Mouse (Mus musculus) lung, postnatal 36 days (tissue): Measurements from ENCODE around the gene Scgb2b24.

Source experiments
- DNase-seq: peaks from one replicate; pipeline ENCODE4 v3.0.0; 2022; ENCODE audit warnings: mixed read lengths

Scgb2b24 gene

DNA sequence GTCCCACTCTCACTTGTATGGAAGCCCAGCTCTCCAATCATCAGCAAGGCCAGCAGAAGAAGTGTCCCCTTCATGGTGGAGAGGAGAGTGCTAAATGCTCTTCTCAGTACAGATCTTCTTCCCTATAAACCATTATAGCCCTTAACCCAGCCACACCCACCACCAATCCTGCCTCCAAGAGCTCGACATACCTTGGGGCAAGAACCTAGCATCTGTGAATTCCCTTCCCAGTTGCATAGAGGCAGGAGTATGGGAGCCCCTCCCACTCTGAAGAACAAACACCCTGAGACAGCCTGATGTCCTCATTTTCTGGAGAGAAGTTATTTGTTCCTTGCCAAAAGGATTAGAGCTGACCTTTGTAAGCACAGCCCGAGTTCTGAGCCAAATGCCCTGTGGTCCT is at the start of gene Scgb2b24:
TSS of gene Scgb2b24 (minus strand) at position 101 of the 400 bp plus-strand sequence.
- DNase-seq: no peak

DNA sequence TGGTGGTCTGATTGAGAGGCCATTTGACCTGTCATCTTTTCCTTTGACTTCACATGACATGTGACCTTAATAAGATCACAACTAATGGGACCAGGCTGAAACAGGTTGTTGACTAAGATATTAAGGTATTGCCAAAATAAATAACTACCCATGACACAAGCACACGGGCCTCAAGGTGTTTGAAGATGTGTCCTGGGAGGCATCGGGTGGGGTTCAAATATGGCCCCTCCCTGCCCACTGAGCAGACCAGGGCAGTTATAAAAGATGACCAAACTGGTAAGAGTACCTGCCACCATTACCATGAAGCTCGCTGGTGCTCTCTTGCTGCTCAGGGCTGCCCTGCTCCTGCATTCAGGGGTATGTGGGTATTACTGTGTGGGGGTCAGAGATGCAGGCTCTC is 4.4 kb upstream of the Scgb2b24 start, which contains the start of gene Scgb1b24:
TSS of gene Scgb1b24 (plus strand) at position 301 of the 400 bp plus-strand sequence.
- DNase-seq: no peak

DNA sequence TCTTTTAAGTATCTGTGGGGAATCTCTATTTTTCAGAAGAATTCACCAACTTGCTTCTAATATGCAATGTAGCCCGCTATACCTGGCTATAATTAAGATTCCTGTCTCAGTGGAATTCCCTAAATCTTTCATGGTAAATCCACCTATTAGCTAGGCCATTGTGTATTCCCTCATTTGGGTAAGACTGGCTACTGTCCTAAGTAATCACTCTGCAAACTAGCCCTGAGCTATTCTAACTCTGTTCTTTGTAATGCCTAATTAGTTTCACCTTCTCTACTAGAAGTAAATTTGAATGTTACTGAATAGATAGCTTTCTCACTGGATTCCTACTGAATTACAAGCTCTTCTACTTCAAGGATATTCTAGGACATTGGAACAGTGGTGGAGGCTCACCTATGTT is 49.2 kb downstream of the Scgb2b24 start:
- DNase-seq: no peak
